Mouse (Mus musculus) cerebellum, adult 2 months (tissue): ENCODE data around the gene Ttc24.

Experiments
- CTCF ChIP-seq: fragments of 200-500 bp; IDR thresholded peaks from 2 replicates; pipeline ENCODE4 v1.5.1; 2011; ENCODE audit warnings: low read depth, mild to moderate bottlenecking, control low read depth, low read length, moderate library complexity, borderline replicate concordance; ENCODE audit not compliant: insufficient read depth
- POLR2A ChIP-seq: fragments of 200-500 bp; IDR thresholded peaks from 2 replicates; pipeline ENCODE4 v1.6.1; 2011; ENCODE audit warnings: low read length, control low read depth, borderline replicate concordance; ENCODE audit not compliant: insufficient read depth

- TF ChIP-seq CTCF (no peak), POLR2A (no peak)
Observed at GRCm38 (mm10) chr3:88082663-88083062, 4.6 kb upstream of the Ttc24 start.
